Mouse (Mus musculus) CH12.LX (cell line): Measurements from ENCODE around the gene Rfx4. TPM values are rescaled to one million over a fixed set of nuclear protein-coding genes. Genes with fewer than 3 reads are reported as not detected.

ENCODE experiments used
- DNase-seq: peaks from one replicate; pipeline ENCODE4 v3.0.0-alpha.2; 2013; ENCODE audit errors: extremely low read depth
- H3K27ac ChIP-seq: 2 replicates; pipeline ENCODE4 v1.5.1; 2012; ENCODE audit warnings: low read depth, mild to moderate bottlenecking, control low read depth, moderate library complexity; ENCODE audit not compliant: insufficient read depth
- H3K27me3 ChIP-seq: replicated peaks from 2 replicates; pipeline ENCODE3; 2012; ENCODE audit warnings: inconsistent platforms
- H3K36me3 ChIP-seq, 2 experiments: replicated peaks in 1 of 2; 2 replicates each; pipeline versions ENCODE3 to v1.6.1; 2012; ENCODE audit warnings: inconsistent platforms in 1 of 2, low read length in 1 of 2, mild to moderate bottlenecking in 1 of 2, mixed read lengths in 1 of 2, moderate library complexity in 1 of 2; ENCODE audit not compliant: control insufficient read depth in 1 of 2, insufficient read depth in 1 of 2
- H3K4me1 ChIP-seq, 2 experiments: 2 replicates each; pipeline ENCODE4 v1.6.1; 2012; ENCODE audit warnings: inconsistent platforms in 1 of 2, moderate library complexity in 1 of 2; ENCODE audit not compliant: insufficient read depth in 2 of 2, control insufficient read depth in 1 of 2
- H3K4me2 ChIP-seq: 2 replicates; pipeline ENCODE4 v1.6.1; 2012; ENCODE audit warnings: low read depth, mild to moderate bottlenecking, control low read depth; ENCODE audit not compliant: poor library complexity, insufficient read depth, severe bottlenecking
- H3K4me3 ChIP-seq, 3 experiments: fragments of 150-350 bp in 1 of 3; sonication (generic) in 1 of 3; replicated peaks in 1 of 3; 2 replicates each; pipeline versions ENCODE3 to v1.5.1; 2011 to 2012; ENCODE audit warnings: low read depth in 2 of 3, low read length in 2 of 3, mild to moderate bottlenecking in 2 of 3, moderate library complexity in 2 of 3, control low read depth in 1 of 3, improper control_type of control experiment in 1 of 3, inconsistent platforms in 1 of 3, mixed read lengths in 1 of 3; ENCODE audit not compliant: poor library complexity in 1 of 3
- H3K79me2 ChIP-seq: replicated peaks from 2 replicates; pipeline ENCODE4 v1.6.1; 2012; ENCODE audit warnings: mild to moderate bottlenecking, moderate library complexity; ENCODE audit not compliant: control insufficient read depth, poor library complexity, insufficient read depth, severe bottlenecking; ENCODE audit errors: extremely low read depth
- H3K9ac ChIP-seq: 2 replicates; pipeline ENCODE4 v1.6.1; 2012; ENCODE audit warnings: low read depth, mild to moderate bottlenecking, control low read depth, moderate library complexity; ENCODE audit not compliant: insufficient read depth
- H3K9me3 ChIP-seq: replicated peaks from 2 replicates; pipeline ENCODE3; 2012; ENCODE audit warnings: low read length, inconsistent platforms, mixed read lengths
- BHLHE40 ChIP-seq: IDR thresholded peaks from 2 replicates; pipeline ENCODE4 v1.6.1; 2011; ENCODE audit warnings: mild to moderate bottlenecking, low read depth, low read length, improper control_type of control experiment
- CTCF ChIP-seq, 2 experiments: IDR thresholded peaks in 1 of 2; conservative IDR thresholded peaks in 1 of 2; 2 replicates each; pipeline ENCODE4 v1.5.1; 2011 to 2012; ENCODE audit warnings: low read depth in 2 of 2, low read length in 2 of 2, improper control_type of control experiment in 1 of 2, inconsistent platforms in 1 of 2, mild to moderate bottlenecking in 1 of 2, moderate library complexity in 1 of 2
- ETS1 ChIP-seq: conservative IDR thresholded peaks from 2 replicates; pipeline ENCODE4 v1.6.1; 2012; ENCODE audit warnings: low read depth, mild to moderate bottlenecking, inconsistent platforms, low read length, improper control_type of control experiment, moderate library complexity
- HCFC1 ChIP-seq: IDR thresholded peaks from 2 replicates; pipeline ENCODE4 v1.6.1; 2012; ENCODE audit warnings: low read depth, mild to moderate bottlenecking, inconsistent platforms, low read length, improper control_type of control experiment
- IRF4 ChIP-seq: IDR thresholded peaks from 2 replicates; pipeline ENCODE4 v1.6.1; 2014; ENCODE audit warnings: low read depth, mild to moderate bottlenecking, inconsistent platforms, low read length, improper control_type of control experiment
- MAX ChIP-seq: IDR thresholded peaks from 2 replicates; pipeline ENCODE4 v1.6.1; 2011; ENCODE audit warnings: low read length, improper control_type of control experiment
- MAZ ChIP-seq: IDR thresholded peaks from 2 replicates; pipeline ENCODE4 v1.6.1; 2012; ENCODE audit warnings: low read depth, mild to moderate bottlenecking, inconsistent platforms, low read length, improper control_type of control experiment, moderate library complexity
- MEF2A ChIP-seq: IDR thresholded peaks from 2 replicates; pipeline ENCODE4 v1.6.1; 2014; ENCODE audit warnings: low read depth, mild to moderate bottlenecking, inconsistent platforms, low read length, improper control_type of control experiment, borderline replicate concordance
- MXI1 ChIP-seq: IDR thresholded peaks from 2 replicates; pipeline ENCODE4 v1.6.1; 2011; ENCODE audit warnings: mild to moderate bottlenecking, low read depth, low read length, improper control_type of control experiment
- MYC ChIP-seq: IDR thresholded peaks from 2 replicates; pipeline ENCODE4 v1.6.1; 2011; ENCODE audit warnings: low read depth, mild to moderate bottlenecking, improper control_type of control experiment, low read length
- NELFE ChIP-seq: IDR thresholded peaks from 2 replicates; pipeline ENCODE4 v1.6.1; 2011; ENCODE audit warnings: low read depth, low read length, improper control_type of control experiment
- NRF1 ChIP-seq: IDR thresholded peaks from 2 replicates; pipeline ENCODE4 v1.6.1; 2014; ENCODE audit warnings: low read depth, mild to moderate bottlenecking, inconsistent platforms, low read length, improper control_type of control experiment, moderate library complexity
- POLR2AphosphoS2 ChIP-seq: IDR thresholded peaks from 2 replicates; pipeline ENCODE4 v1.6.1; 2011; ENCODE audit warnings: low read depth, low read length, improper control_type of control experiment
- RAD21 ChIP-seq: IDR thresholded peaks from 2 replicates; pipeline ENCODE4 v1.6.1; 2011; ENCODE audit warnings: low read depth, mild to moderate bottlenecking, low read length, improper control_type of control experiment, moderate library complexity
- RCOR1 ChIP-seq: conservative IDR thresholded peaks from 2 replicates; pipeline ENCODE4 v1.6.1; 2012; ENCODE audit warnings: low read depth, mild to moderate bottlenecking, inconsistent platforms, low read length, improper control_type of control experiment
- SMC3 ChIP-seq: IDR thresholded peaks from 2 replicates; pipeline ENCODE4 v1.6.1; 2011; ENCODE audit warnings: low read depth, low read length, improper control_type of control experiment
- TBP ChIP-seq: conservative IDR thresholded peaks from 2 replicates; pipeline ENCODE4 v1.6.1; 2011; ENCODE audit warnings: low read depth, low read length, improper control_type of control experiment
- UBTF ChIP-seq: IDR thresholded peaks from 2 replicates; pipeline ENCODE4 v1.6.1; 2012; ENCODE audit warnings: low read depth, mild to moderate bottlenecking, inconsistent platforms, low read length, improper control_type of control experiment, moderate library complexity
- ZMIZ1 ChIP-seq: IDR thresholded peaks from 2 replicates; pipeline ENCODE4 v1.6.1; 2012; ENCODE audit warnings: low read depth, mild to moderate bottlenecking, inconsistent platforms, low read length, improper control_type of control experiment
- dilution Hi-C: fragments of 300-500 bp; cut with MboI; formaldehyde crosslinking; loops from 2 replicates; pipeline ENCODE4 v1.14.3; 2020; ENCODE audit warnings: low sequenced_read_pairs; ENCODE audit not compliant: extremely low pct_unique_long_range_greater_than_20kb, extremely low pct_ligation_motif_present
- in situ Hi-C: fragments of 300-500 bp; cut with MboI; formaldehyde crosslinking; loops from 3 replicates; pipeline ENCODE4 v1.14.3; 2019; ENCODE audit warnings: low sequenced_read_pairs, low pct_ligation_motif_present, low pct_unique_long_range_greater_than_20kb, mixed read lengths
- polyA plus RNA-seq: library from polyadenylated mRNA; unstranded; fragments of >175 nt; gene quantifications from 2 replicates; pipeline ENCODE4 v1.2.1, GENCODE M21; 2012; ENCODE audit warnings: low read depth; ENCODE audit not compliant: insufficient read length
- total RNA-seq, 2 experiments: library from RNA; depleted of rRNA; stranded (reverse); fragments of 300-350 nt in 1 of 2; fragments of >200 nt in 1 of 2; gene quantifications; 2 replicates each; pipeline ENCODE4 v1.2.3; 2012 to 2014

Gene Rfx4
- 0.04 TPM in 1 of 2 replicates, not detected in the other for total RNA-seq (2012; rRNA removed)
- not detected in 2 replicates for total RNA-seq (2014; rRNA removed)
- polyA plus RNA-seq, result 0.07 TPM in 1 of 2 replicates, not detected in the other

DNA sequence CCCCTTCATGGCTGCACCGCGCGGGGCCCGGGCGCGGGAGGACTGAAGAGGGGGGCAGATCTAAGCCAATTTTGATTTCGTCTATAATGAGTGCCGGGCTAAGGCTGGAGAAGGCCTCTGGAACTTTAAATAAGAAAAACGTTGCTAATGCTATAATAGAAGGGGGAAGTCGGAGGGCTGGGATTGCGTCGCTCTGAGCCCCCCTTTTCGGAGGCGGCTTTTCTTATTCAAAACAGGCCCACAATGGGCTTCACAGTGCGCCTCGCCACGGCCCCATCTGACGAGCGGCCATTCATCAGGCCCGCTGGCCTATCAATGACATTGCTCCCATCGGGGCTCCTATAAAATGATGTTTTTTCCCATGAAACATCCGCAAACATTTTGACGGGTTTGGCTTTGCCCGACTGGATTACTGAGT is at the start of gene Rfx4:
Rfx4 (plus strand) TSS at position 277 of the 418 bp plus-strand sequence.
- H3K36me3 ChIP-seq, result no peaks in the 10 kb centered on the region
- H3K79me2 ChIP-seq, result no peaks in the 10 kb centered on the region
- H3K9me3 ChIP-seq, result no peaks in the 10 kb centered on the region
- H3K9ac ChIP-seq, result no peak within 1 kb of the TSS
- no peak within 1 kb of the TSS for H3K4me2 ChIP-seq
- dilution Hi-C loops (no loop called here), in situ Hi-C loops (no loop called here)
- H3K4me1 ChIP-seq, result no peaks in the 10 kb centered on the region
- no peak within 1 kb of the TSS for H3K4me3 ChIP-seq
- H3K27me3 ChIP-seq, result no peaks in the 10 kb centered on the region
- no peak for TF ChIP-seq POLR2AphosphoS2
- no peak for TF ChIP-seq ZMIZ1
- no peak for TF ChIP-seq MAX
- TF ChIP-seq MYC, result no peak
- no peak for TF ChIP-seq MAZ
- no peak for TF ChIP-seq MXI1
- no peak for TF ChIP-seq MEF2A
- TF ChIP-seq IRF4, result no peak
- no peak for TF ChIP-seq NELFE
- no peak for TF ChIP-seq SMC3
- no peak for TF ChIP-seq BHLHE40
- no peak for TF ChIP-seq CTCF (conservative IDR thresholded peaks at IDR 0.05 in 1 of 2, IDR thresholded peaks at IDR 0.05 in 1 of 2; ENCODE audit: low read depth in 2 of 2, low read length in 2 of 2)
- no peak for TF ChIP-seq HCFC1
- no peak for TF ChIP-seq RCOR1
- DNase-seq, result no peak
- no peak within 1 kb of the TSS for H3K27ac ChIP-seq

DNA sequence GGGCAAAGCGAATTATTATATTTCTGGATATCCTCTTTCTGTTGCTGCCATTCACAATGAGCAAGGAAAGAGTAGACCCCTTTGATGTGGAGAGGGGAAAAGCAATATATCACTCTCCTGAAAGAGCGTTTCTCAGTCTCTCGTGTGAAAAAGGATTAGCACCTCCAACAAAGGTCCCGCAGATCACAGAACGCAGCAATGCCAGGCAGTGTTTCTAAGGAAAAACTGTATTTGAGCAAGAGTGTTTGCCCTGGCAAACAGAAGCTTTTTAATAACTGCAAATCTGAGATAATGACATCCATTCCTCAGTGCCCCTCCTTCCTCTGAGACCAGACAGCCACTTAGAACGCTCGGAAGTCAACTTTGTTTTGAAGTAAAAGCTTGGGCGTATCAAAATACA is 49.3 kb upstream of the Rfx4 start:
- no peak overlapping the region for H3K27ac ChIP-seq
- H3K4me3 ChIP-seq, result no peak overlapping the region
- no peak overlapping the region for H3K4me2 ChIP-seq
- dilution Hi-C loops, result no loop called here
- DNase-seq, result no peak
- H3K27me3 ChIP-seq, result no peaks in the 10 kb centered on the region
- in situ Hi-C loops, result no loop called here
- H3K9me3 ChIP-seq, result no peaks in the 10 kb centered on the region
- TF ChIP-seq BHLHE40 (no peak), TBP (no peak), ZMIZ1 (no peak), MEF2A (no peak), NRF1 (no peak), ETS1 (no peak), UBTF (no peak), RAD21 (no peak), MAZ (no peak)
- no peaks in the 10 kb centered on the region for H3K79me2 ChIP-seq
- no peak overlapping the region for H3K9ac ChIP-seq
- peaks cover 9 to 78% of the 10 kb centered on the region in 2 experiments for H3K36me3 ChIP-seq
- H3K4me1 ChIP-seq, result no peaks in the 10 kb centered on the region
